Mouse (Mus musculus) brain, embryonic 14.5 days (tissue): Measurements from ENCODE around the gene Prdx4.
A peak's percentile ranks its signal among the peaks of the same experiment; 100 is the strongest.

ENCODE experiments used
- CTCF ChIP-seq: fragments of 200-500 bp; IDR thresholded peaks from 2 replicates; pipeline ENCODE4 v1.5.1; 2012; ENCODE audit warnings: inconsistent platforms, mild to moderate bottlenecking, moderate library complexity, borderline replicate concordance; ENCODE audit not compliant: insufficient read depth, insufficient read length; ENCODE audit errors: extremely low read depth
- POLR2A ChIP-seq: fragments of 200-500 bp; IDR thresholded peaks from 2 replicates; pipeline ENCODE4 v1.6.1; 2012; ENCODE audit warnings: mild to moderate bottlenecking, inconsistent platforms, borderline replicate concordance; ENCODE audit not compliant: poor library complexity, insufficient read depth, insufficient read length, severe bottlenecking; ENCODE audit errors: extremely low read depth

GRCm38 (mm10) chrX:155318005-155318404, 22.5 kb downstream of the Prdx4 start:
- peak; percentile 57; the same call in 1 of the 2 replicates for TF ChIP-seq CTCF
- TF ChIP-seq POLR2A, result no peak
